Mouse (Mus musculus) C3H10T1/2 (cell line): ENCODE data around the gene Mob4. TPM values are rescaled to one million over a fixed set of nuclear protein-coding genes. Genes with fewer than 3 reads are reported as not detected.

Experiments used
- polyA plus RNA-seq, 2 experiments: library from polyadenylated mRNA; unstranded; fragments of >200 nt; fragmentation: generic; extraction: Trizol; gene quantifications; one replicate each; pipeline ENCODE4 v1.2.1; 2012; ENCODE audit warnings: missing spikeins in 2 of 2

Mob4 gene
- 1 to 10 TPM; 1.1 to 6.1 TPM for polyA plus RNA-seq

GRCm38 (mm10) chr1:55130943-55131401 lies at the start of gene Mob4:
TSS of gene Mob4 (plus strand) at chr1:55131231.

GRCm38 (mm10) chr1:55087932-55088610 lies 43.0 kb upstream of the Mob4 start, which contains the start of the genes Hspe1 and Hspd1:
TSS of gene Hspe1 (plus strand) at chr1:55088132.
TSS of gene Hspd1 (minus strand) at chr1:55088243.

Other genes starting within 250 kb of the Mob4 start
- gene Ankrd44, start 204.8 kb upstream of the Mob4 start, polyA plus RNA-seq, result 1 to 10 TPM in 1 of 2 experiments, under 1 TPM in 1; 0.28 to 6.6 TPM
- gene Sf3b1, start 103.8 kb upstream of the Mob4 start, polyA plus RNA-seq, result 10 to 100 TPM in 1 of 2 experiments, 1 to 10 TPM in 1; 2.1 to 21.1 TPM
- gene Coq10b, start 78.5 kb upstream of the Mob4 start, polyA plus RNA-seq, result 1 to 10 TPM; 1.6 to 2.9 TPM
- gene Hspe1, start 43.1 kb upstream of the Mob4 start, polyA plus RNA-seq, result 100 to 1,000 TPM; 253 to 330 TPM
- gene Hspd1, start 43.0 kb upstream of the Mob4 start, polyA plus RNA-seq, result 10 to 100 TPM; 36.1 to 61.1 TPM
- gene Rftn2, start 95.6 kb downstream of the Mob4 start, polyA plus RNA-seq, result 1 to 10 TPM; 1.5 to 6.8 TPM
- under 1 TPM; 0.28 to 0.34 TPM for gene Mars2, start 105.9 kb downstream of the Mob4 start, polyA plus RNA-seq
- gene Boll, start 232.2 kb downstream of the Mob4 start, polyA plus RNA-seq, result not detected